Mouse (Mus musculus): ENCODE data around the gene Tie1.
A peak's percentile ranks its signal among the peaks of the same experiment; 100 is the strongest.

The Tie1 gene

DNA sequence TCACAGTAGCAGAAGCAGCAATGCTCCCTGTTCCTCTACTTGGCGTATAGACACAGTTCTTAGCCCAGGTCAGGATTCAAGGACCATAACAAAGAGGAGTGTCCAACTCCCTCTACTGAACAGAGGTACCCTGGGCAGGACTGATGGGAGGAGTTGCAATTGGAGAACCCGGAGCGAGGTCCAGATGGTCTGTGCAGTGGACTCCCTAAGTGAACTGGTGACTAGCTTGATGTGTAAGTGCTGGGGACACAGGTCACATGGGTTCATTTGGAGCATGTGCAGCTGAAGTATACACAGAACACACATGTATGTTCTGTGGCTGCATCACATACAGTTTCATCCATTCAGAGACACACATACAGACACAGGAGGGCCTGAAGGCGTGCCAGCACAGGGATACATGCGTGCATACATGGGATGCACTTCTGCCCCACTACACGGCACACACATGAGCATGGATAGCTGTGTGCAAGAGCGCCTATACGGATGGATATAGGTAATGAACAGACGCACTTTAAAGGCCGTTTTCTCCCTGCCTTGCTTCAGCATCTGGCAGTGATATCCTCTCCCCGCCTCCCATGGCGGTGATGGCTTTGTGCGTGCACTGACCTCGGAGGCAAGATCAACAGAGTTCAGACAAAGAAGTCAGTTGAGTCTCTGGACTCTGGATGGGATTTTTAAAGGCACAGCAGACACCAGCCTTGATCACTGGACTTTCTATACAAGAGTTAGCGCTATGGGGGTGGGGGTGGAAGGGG lies 12.9 kb downstream of the Tie1 start:
- no peak for DNase-seq (ENCODE audit: low read depth)

DNA sequence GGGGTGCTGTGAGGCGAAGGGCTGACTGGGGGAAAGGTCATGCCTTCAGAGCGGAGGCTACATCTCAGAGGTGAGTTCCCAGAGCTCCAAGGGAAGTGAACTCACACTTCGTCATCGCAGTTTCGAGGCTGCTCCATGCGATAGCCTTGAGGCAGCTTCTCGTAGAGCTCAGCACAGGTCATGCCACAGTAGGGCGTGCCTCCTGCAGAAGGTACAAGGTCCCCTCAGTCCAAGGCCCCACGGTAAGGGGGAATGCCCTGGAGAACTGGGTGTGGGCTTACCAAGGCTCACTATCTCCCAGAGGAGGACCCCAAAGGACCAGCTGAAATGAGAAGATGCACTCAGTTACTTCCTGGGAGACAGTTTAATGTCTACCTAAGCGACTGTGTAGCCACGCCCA lies 17.2 kb downstream of the Tie1 start:
- no peak for DNase-seq (ENCODE audit: low read depth)

GRCm38 (mm10) chr4:118471281-118471680 lies 18.6 kb downstream of the Tie1 start:
- DNase-seq (ENCODE audit: low read depth) = no peak

DNA sequence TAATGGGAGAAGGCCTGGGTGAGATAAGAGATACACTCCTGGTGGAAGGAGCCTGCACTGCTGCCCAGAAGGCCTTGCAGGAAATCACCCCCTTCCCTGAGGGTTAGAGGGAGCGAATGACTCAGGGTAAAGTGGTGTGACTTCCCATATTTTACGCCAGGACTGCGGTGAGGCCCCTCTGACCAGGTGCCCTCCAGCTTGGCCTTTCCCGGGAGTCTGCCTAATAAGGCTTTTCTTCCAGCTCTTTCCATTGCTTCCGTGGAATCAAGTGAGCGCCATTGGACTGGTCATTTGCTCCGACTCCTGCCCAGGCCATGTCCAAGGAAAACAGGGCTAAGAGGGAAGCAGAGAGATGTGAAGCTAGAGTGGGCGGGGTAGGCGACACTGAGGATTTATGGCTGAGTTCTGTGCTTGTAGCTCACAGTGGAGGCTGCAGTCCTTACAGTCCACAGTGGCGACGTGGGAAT lies 24.1 kb downstream of the Tie1 start:
- peak; percentile 92 for DNase-seq (ENCODE audit: low read depth)

DNA sequence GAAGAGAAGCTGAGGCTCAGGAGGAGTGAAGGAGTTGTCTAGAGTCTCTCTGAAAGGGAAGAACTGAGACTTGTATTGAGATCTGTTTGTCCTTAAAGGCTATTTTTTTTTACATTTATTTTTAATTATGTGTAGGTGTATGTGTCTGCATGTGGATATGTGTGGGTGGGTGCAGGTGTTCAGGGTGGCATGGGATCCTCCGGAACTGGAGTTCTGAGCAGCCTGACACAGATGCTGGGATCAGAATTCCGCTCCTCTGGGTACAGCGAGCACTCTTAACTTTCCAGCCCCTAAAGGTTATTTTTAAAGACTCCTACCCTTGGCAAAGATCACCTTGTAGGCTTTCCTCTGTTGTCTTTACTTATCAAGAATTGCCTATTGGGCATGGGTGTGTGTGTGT lies 24.9 kb downstream of the Tie1 start:
- DNase-seq (ENCODE audit: low read depth) = no peak

- peak; percentile 53 for DNase-seq (ENCODE audit: low read depth)
These were observed 32.4 kb downstream of the Tie1 start, which contains the start of gene Mpl for GRCm38 (mm10) chr4:118457345-118457975. Gene Mpl, minus strand, starts transcription at chr4:118457513.

GRCm38 (mm10) chr4:118446415-118447153 lies 43.3 kb downstream of the Tie1 start:
- DNase-seq (ENCODE audit: low read depth) = no peak

DNA sequence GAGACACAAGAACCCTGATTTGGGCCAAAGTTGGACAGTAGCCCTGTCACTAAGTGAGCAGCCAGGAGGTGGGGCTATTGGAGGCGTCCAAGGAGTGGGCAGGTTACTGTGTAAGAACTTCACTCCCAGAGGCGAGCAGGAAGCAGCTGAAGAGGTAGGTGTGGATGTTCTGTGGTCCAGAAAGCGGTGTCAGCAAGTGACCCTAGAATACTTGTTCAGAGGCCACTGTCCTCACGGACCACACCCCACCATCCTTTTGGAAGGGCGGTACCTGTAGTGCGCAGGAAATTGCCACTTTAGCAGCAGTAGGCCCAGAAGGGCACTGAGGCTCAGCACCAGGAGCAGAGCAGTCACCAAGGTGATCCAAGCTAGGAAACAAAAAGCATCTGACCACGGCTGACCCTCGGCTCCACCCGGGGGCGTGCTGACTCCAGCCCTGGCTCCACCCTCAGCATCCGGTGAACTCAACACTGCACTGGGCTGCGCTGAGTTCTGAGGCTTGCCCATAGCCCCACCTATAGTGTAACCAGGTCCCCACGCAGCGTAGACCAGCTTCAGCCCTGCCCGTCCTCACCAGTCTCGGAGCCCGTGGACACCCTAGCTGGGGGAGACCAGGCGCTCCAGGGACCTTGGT lies 44.0 kb downstream of the Tie1 start:
- no peak for DNase-seq (ENCODE audit: low read depth)

- no peak for DNase-seq (ENCODE audit: low read depth)
These were observed 44.8 kb downstream of the Tie1 start for GRCm38 (mm10) chr4:118445088-118445487.

- peak; percentile 71 for DNase-seq (ENCODE audit: low read depth)
These were observed 52.0 kb downstream of the Tie1 start for GRCm38 (mm10) chr4:118437829-118438253.

DNA sequence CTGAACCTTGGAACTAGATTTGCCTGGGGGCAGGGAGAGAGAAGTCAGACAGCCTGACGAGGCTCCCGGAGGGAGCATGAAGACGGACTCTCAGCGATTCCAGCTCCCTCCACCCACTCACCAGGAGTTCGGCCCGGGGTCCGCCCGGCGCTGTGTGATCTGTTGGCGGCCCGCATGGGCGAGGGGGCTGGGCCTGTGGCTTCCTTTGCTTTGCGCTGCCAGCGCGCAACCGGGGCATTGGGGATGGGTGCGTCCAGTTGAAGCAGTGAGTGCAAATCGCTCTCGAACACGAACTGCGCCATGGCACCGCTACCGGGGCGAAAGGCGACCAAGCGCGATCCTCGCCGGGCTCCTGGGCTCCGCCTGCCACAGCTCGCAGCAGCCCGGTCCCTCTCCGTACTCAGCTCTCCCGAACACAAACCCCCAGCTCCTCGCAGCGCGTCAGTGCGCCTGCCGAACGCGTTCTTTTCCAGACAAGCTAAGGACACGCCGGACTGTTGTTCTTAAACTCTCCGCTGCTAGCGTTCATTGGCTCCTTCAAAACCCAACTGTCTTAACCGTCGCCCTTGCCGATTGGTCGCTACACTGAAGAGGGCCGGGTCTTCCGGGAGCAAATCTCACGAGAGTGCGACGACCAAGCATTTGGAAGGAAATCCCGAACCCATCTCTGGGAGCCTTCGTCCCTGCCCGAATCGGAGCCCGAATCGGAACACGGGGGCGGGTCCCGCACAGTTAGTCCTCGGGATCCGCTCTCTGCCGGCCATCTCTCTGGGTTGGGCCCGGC lies 52.8 kb downstream of the Tie1 start, which contains the start of gene Cdc20:
Gene Cdc20 (minus strand): TSS at position 533 of the 784 bp plus-strand sequence.
- DNase-seq (ENCODE audit: low read depth) = peak; percentile 99

- DNase-seq (ENCODE audit: low read depth) = no peak
These were observed 57.5 kb downstream of the Tie1 start for GRCm38 (mm10) chr4:118432332-118432731.

GRCm38 (mm10) chr4:118429215-118429895 lies 60.5 kb downstream of the Tie1 start:
- no peak for DNase-seq (ENCODE audit: low read depth)

- peak; percentile 73 for DNase-seq (ENCODE audit: low read depth)
These were observed 61.2 kb downstream of the Tie1 start for GRCm38 (mm10) chr4:118428531-118429214.

- DNase-seq (ENCODE audit: low read depth) = peak; percentile 94
These were observed 62.0 kb downstream of the Tie1 start, which contains the start of gene Elovl1 for GRCm38 (mm10) chr4:118427768-118428451. Gene Elovl1, plus strand, starts transcription at chr4:118428093.

DNA sequence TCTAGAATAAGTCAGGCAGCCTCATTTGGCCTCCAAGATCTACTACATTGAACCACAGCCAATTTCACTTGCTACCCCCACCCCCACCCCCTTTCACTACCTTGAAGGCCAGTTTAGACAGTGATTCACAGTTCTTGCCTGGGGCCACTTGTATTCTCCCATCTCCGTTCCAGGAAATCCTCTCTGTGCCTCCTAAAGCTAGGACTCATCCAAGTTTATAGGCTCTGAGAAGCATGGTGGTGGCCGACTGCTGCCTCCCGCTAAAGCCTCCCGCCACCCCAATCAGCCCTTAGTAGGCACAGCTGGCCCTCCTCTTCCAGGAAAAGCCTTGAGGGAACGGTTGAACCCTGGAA lies 62.5 kb downstream of the Tie1 start:
- no peak for DNase-seq (ENCODE audit: low read depth)

DNA sequence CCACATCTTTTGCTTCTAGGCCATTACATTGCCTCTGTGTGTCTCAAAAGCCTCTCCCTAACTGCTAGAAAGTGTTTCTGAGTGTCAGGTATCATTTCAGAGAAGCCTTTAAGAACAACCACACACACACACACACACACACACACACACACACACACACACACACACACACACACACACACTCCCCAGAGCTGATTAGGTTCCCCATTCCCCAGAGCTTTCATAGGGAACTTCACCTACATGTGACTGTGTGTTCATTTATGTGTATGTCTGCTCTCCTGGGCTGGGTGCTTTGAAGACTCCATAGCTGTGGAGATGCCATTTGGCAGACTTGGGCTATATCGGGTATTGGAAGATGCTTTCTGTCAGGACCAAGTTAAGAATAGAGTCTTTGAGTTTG lies 64.5 kb downstream of the Tie1 start:
- DNase-seq (ENCODE audit: low read depth) = no peak

DNA sequence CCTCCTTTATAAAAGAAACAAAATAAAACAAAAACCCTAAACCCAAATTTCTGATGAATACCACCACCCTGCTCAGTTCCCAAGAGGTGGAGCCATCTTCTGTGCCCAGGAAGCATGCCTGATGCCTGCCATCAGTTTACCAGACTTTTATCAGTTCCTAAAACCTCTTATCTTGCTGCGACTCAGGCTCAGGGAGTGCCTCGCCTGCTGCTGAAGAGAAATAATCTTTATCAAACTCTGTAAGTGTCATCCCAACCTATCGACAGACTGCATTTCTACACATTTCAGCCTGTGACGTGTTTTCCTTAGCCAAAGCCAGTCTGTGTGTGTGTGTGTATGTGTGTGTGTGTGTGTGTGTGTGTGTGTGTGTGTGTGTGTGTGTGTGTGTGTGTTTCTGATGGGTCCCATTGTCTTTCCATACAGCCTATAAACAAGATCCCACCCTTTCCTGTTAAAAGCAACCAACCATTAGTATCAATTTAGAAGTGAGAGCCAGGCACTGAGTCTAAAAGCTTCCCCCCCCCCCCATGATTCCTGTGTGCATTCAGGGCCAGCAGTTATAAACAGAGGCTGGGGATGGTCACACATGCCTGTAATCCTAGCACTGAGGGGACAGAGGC lies 65.2 kb downstream of the Tie1 start:
- no peak for DNase-seq (ENCODE audit: low read depth)

DNA sequence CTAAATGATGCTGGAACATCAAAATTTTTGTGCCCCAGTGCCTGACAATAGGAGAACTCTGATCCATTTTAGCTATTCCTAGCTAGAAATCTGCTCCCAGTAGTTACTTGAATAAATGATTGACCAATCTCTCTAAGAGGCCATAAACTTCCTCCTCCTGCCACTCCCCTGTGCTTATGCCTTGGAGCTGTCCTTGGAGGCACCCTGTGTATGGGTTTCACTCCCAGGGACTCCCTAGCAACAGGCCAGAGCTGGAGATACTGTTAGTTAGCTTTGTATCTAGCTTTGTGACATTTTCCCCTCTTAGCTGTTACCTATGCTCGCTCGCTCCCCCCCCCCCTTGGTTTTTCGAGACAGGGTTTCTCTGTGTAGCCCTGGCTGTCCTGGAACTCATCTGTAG lies 68.5 kb downstream of the Tie1 start:
- DNase-seq (ENCODE audit: low read depth) = no peak

Data from 416B (cell line).